Mouse (Mus musculus) hindbrain, embryonic 12.5 days (tissue): ENCODE measurements around the gene Snx27. TPM values are rescaled to one million over a fixed set of nuclear protein-coding genes. Genes with fewer than 3 reads are reported as not detected.

Experiments
- ATAC-seq: fragments of 200-750 bp; cut with Nextera tagmentation; 2 replicates; pipeline ENCODE4 v1.8.0; 2017; ENCODE audit warnings: moderate TSS enrichment; ENCODE audit not compliant: low FRiP score
- H3K27ac ChIP-seq: fragments of 300-500 bp; sonication (generic); 2 replicates; pipeline ENCODE4 v1.5.1; 2016; ENCODE audit warnings: mild to moderate bottlenecking
- H3K27me3 ChIP-seq: fragments of 300-500 bp; sonication (generic); 2 replicates; pipeline ENCODE4 v1.6.1; 2016; ENCODE audit warnings: mild to moderate bottlenecking
- H3K36me3 ChIP-seq: fragments of 300-500 bp; sonication (generic); 2 replicates; pipeline ENCODE4 v1.6.1; 2016; ENCODE audit warnings: mild to moderate bottlenecking
- H3K4me1 ChIP-seq: fragments of 300-500 bp; sonication (generic); 2 replicates; pipeline ENCODE4 v1.6.1; 2016
- H3K4me2 ChIP-seq: fragments of 300-500 bp; sonication (generic); replicated peaks from 2 replicates; pipeline ENCODE4 v1.6.1; 2016; ENCODE audit warnings: mild to moderate bottlenecking
- H3K4me3 ChIP-seq: fragments of 300-500 bp; sonication (generic); 2 replicates; pipeline ENCODE4 v1.5.1; 2016; ENCODE audit warnings: mild to moderate bottlenecking
- H3K9ac ChIP-seq: fragments of 300-500 bp; sonication (generic); 2 replicates; pipeline ENCODE4 v1.6.1; 2016; ENCODE audit warnings: mild to moderate bottlenecking, moderate library complexity
- H3K9me3 ChIP-seq: fragments of 300-500 bp; sonication (generic); replicated peaks from 2 replicates; pipeline ENCODE4 v1.6.1; 2016; ENCODE audit warnings: mild to moderate bottlenecking
- WGBS: fragments of 180-500 bp; shearing (Covaris S2); methylation state at CpG from one replicate; pipeline ENCODE4 v1.1.7; 2016; 5-methylcytosine and 5-hydroxymethylcytosine counted together
- polyA plus RNA-seq: library from polyadenylated mRNA; unstranded; fragments of >200 nt; fragmentation: Nextera tagmentation; extraction: Ambion mirVana; gene quantifications from 2 replicates; pipeline ENCODE4 v1.2.1, GENCODE M21; 2016

The Snx27 gene
- polyA plus RNA-seq, 1 experiment from 2014 or later = 73.3 TPM

DNA sequence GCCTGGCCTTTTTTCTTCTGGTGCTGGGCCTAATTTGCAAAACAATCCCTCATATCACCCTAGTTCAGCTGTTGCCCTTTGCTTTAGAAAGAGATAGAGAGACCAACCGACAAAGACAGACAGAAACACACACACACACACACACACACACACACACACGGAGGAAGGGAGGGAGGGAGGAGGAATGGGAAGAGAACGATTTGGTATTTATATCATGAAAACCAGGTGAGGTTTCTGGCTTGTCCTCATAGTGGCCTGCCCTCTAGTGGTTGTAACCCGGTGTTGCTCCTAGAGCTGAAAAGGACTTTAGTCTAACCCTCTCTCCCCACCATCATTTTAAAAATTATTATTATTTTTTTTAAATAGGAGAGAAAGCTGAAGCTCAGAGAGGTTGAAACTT, 19.4 kb upstream of the Snx27 start:
- ATAC-seq = no peak; the same call in 1 of the 2 replicates
- Histone ChIP-seq H3K4me2 (no peak overlapping the region), H3K27me3 (no peaks in the 10 kb centered on the region), H3K27ac (no peak overlapping the region), H3K9ac (no peak overlapping the region), H3K4me3 (no peak overlapping the region), H3K36me3 (no peaks in the 10 kb centered on the region), H3K9me3 (no peaks in the 10 kb centered on the region), H3K4me1 (no peaks in the 10 kb centered on the region)
- whole genome bisulfite sequencing = 1% methylated on average over 4 of the region's 4 CpGs

DNA sequence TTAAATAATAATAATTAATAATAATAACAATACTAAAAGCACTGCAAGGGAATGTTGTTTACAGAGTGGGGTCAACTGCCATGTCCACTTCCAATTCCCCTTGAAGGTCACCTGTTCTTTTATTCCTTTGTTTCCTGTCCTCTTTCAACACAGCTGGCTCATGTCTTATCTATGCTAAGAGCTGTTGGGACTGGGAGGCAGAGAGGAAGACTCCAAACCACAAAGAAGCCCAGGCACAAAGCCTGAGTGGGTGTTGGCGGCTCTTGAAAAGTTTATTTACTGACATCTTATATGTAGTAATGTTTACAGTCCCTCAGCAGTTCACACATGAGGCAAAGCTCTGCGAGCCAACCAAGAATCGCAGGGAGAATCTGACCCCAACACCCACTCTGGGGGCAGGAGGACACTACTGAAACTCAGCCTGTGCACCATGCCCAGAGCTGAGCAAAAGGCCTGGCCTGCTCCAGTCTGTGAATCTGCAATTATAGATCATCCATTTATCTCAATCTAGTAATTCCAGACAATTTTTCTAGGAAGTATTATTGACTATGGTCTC, 14.8 kb upstream of the Snx27 start:
- no peaks in the 10 kb centered on the region for H3K9me3 ChIP-seq
- ATAC-seq = no peak
- no peaks in the 10 kb centered on the region for H3K36me3 ChIP-seq
- WGBS = 73% methylated on average over 3 of the region's 3 CpGs
- no peak overlapping the region for H3K27ac ChIP-seq
- H3K4me2 ChIP-seq = no peak overlapping the region
- H3K4me1 ChIP-seq = no peaks in the 10 kb centered on the region
- H3K27me3 ChIP-seq = no peaks in the 10 kb centered on the region
- H3K9ac ChIP-seq = no peak overlapping the region
- no peak overlapping the region for H3K4me3 ChIP-seq

DNA sequence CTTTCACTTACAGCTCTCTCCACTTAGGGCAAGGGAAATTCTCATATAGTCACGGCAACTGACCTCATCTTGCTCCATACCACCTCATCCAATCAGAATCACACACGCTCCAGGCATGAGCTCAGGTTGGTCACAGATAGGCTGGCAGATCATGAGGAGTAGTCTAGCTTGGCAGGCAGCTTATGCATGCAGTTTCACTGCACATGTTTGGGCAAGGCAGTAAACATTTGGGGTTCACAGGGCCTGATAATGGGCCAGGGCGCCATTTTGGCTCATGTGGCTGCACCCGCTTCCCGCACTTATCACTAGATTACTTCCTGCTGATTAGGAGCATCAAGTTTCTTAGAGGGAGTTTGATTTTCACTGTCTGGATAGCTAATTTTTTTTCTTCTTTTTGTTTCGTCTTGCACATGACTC, 13.4 kb upstream of the Snx27 start:
- no peak overlapping the region for H3K4me3 ChIP-seq
- H3K4me1 ChIP-seq = no peaks in the 10 kb centered on the region
- no peaks in the 10 kb centered on the region for H3K27me3 ChIP-seq
- H3K9ac ChIP-seq = no peak overlapping the region
- no peak overlapping the region for H3K4me2 ChIP-seq
- H3K36me3 ChIP-seq = no peaks in the 10 kb centered on the region
- H3K27ac ChIP-seq = no peak overlapping the region
- H3K9me3 ChIP-seq = no peaks in the 10 kb centered on the region
- no peak for ATAC-seq
- 87% methylated on average over 6 of the region's 6 CpGs for WGBS

- Histone ChIP-seq H3K27me3 (no peaks in the 10 kb centered on the region), H3K9me3 (no peaks in the 10 kb centered on the region), H3K4me2 (no peak overlapping the region), H3K9ac (no peak overlapping the region), H3K4me3 (no peak overlapping the region), H3K4me1 (no peaks in the 10 kb centered on the region), H3K27ac (no peak overlapping the region), H3K36me3 (no peaks in the 10 kb centered on the region)
- ATAC-seq = no peak
- WGBS = 80% methylated on average over 5 of the region's 5 CpGs
Observed at GRCm38 (mm10) chr3:94591066-94591465, 8.6 kb upstream of the Snx27 start.

GRCm38 (mm10) chr3:94587962-94588361, 5.4 kb upstream of the Snx27 start:
- H3K4me1 ChIP-seq = no peaks in the 10 kb centered on the region
- H3K36me3 ChIP-seq = no peaks in the 10 kb centered on the region
- 80% methylated on average over 5 of the region's 5 CpGs for WGBS
- H3K27me3 ChIP-seq = no peaks in the 10 kb centered on the region
- no peak for ATAC-seq
- no peak overlapping the region for H3K4me2 ChIP-seq
- H3K9ac ChIP-seq = no peak overlapping the region
- H3K27ac ChIP-seq = no peak overlapping the region
- no peaks in the 10 kb centered on the region for H3K9me3 ChIP-seq
- no peak overlapping the region for H3K4me3 ChIP-seq

- peak overlapping the region; percentile 82; the same call in 1 of the 2 replicates for H3K4me3 ChIP-seq
- ATAC-seq = no peak
- peaks cover 19% of the 10 kb centered on the region for H3K4me1 ChIP-seq
- WGBS = 71% methylated on average over 7 of the region's 7 CpGs
- H3K9ac ChIP-seq = no peak overlapping the region
- no peak overlapping the region for H3K27ac ChIP-seq
- no peak overlapping the region for H3K4me2 ChIP-seq
- no peaks in the 10 kb centered on the region for H3K36me3 ChIP-seq
- H3K27me3 ChIP-seq = no peaks in the 10 kb centered on the region
- no peaks in the 10 kb centered on the region for H3K9me3 ChIP-seq
Observed at GRCm38 (mm10) chr3:94582944-94583343, 428 bp upstream of the Snx27 start.

GRCm38 (mm10) chr3:94581793-94582455, 592 bp downstream of the Snx27 start:
- Histone ChIP-seq H3K27me3 (no peaks in the 10 kb centered on the region), H3K4me3 (peak overlapping the region; percentile 82), H3K4me2 (peak overlapping the region; percentile 93), H3K36me3 (no peaks in the 10 kb centered on the region), H3K27ac (peak overlapping the region; percentile 91), H3K4me1 (peaks cover 19% of the 10 kb centered on the region), H3K9ac (peak overlapping the region; percentile 90), H3K9me3 (no peaks in the 10 kb centered on the region)
- ATAC-seq = peak; percentile 85
- WGBS = under 1% methylated on average over 45 of the region's 48 CpGs

DNA sequence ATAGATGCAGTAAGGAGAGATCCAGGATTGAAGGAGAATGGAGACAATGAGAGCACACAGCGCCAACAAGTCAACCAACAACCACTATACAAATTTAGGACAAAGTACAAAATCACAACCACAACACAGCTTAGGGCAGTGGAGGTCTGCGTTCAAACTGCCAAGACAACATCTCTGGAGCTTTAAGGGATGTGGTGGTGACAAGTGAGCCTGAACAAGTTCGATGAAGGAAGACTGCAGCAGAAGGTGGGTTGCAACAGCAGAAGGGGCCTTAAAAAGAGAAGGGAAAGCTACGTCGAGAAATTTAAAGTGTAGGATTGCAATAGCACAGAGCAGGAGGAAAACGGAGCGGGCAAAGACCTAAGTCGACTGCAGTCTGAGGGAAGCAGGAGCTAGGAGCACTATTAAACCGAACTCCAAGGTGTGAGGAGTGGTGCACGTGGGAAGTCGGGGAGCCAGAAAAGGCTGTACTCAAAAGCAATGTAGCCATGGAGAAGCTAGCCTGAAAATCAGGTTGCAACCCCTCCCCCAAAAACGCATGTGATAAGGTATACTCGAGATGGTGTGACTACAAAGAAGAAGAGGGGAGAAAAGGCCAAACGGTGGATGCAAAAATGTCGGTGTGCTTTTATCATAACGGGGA, 1.3 kb downstream of the Snx27 start:
- no peak for ATAC-seq
- Histone ChIP-seq H3K4me2 (peak overlapping the region; percentile 93), H3K27me3 (no peaks in the 10 kb centered on the region), H3K4me1 (peaks cover 19% of the 10 kb centered on the region), H3K9me3 (no peaks in the 10 kb centered on the region), H3K9ac (peak overlapping the region; percentile 90), H3K27ac (peak overlapping the region; percentile 91; the same call in 1 of the 2 replicates), H3K4me3 (peak overlapping the region; percentile 82), H3K36me3 (no peaks in the 10 kb centered on the region)
- WGBS = 2% methylated on average over 16 of the region's 16 CpGs

GRCm38 (mm10) chr3:94574506-94574905, 8.0 kb downstream of the Snx27 start:
- H3K9me3 ChIP-seq = no peaks in the 10 kb centered on the region
- no peak overlapping the region for H3K4me3 ChIP-seq
- 88% methylated on average over 6 of the region's 6 CpGs for WGBS
- no peak overlapping the region for H3K27ac ChIP-seq
- no peak for ATAC-seq
- no peaks in the 10 kb centered on the region for H3K27me3 ChIP-seq
- H3K4me2 ChIP-seq = no peak overlapping the region
- H3K36me3 ChIP-seq = no peaks in the 10 kb centered on the region
- peaks cover 7% of the 10 kb centered on the region for H3K4me1 ChIP-seq
- H3K9ac ChIP-seq = no peak overlapping the region

GRCm38 (mm10) chr3:94567242-94567641, 15.3 kb downstream of the Snx27 start:
- no peak for ATAC-seq
- no peaks in the 10 kb centered on the region for H3K9me3 ChIP-seq
- no peaks in the 10 kb centered on the region for H3K36me3 ChIP-seq
- 0 out of 2 replicates have a peak, but pooled peaks cover 4% of the 10 kb centered on the region for H3K4me1 ChIP-seq
- no peak overlapping the region for H3K27ac ChIP-seq
- no peak overlapping the region for H3K4me2 ChIP-seq
- no peak overlapping the region for H3K9ac ChIP-seq
- 72% methylated on average over 2 of the region's 2 CpGs for WGBS
- no peak overlapping the region for H3K4me3 ChIP-seq
- no peaks in the 10 kb centered on the region for H3K27me3 ChIP-seq

DNA sequence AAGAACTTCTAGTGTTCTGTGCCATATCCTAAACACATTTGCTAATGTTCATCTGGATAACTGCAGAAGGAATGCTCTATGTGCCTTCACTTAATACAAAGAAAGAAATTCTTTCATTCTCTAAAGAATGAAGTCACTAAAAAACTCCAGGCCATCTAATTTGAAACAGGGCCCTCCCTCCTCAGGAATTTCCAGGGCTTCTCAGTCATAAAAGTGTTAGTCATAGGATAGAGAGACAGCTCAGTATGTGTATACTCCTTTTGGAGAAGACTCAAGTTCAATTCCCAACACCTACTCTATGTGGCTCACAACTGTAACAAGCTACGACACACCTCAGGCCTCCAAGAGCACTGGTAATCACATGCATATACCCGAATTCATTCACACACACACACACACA, 17.0 kb downstream of the Snx27 start:
- H3K9me3 ChIP-seq = no peaks in the 10 kb centered on the region
- ATAC-seq = no peak
- H3K4me3 ChIP-seq = no peak overlapping the region
- peaks cover 5% of the 10 kb centered on the region; the same call in 1 of the 2 replicates for H3K36me3 ChIP-seq
- H3K9ac ChIP-seq = no peak overlapping the region
- H3K27me3 ChIP-seq = no peaks in the 10 kb centered on the region
- 75% methylated on average over 2 of the region's 2 CpGs for WGBS
- no peak overlapping the region for H3K4me2 ChIP-seq
- H3K4me1 ChIP-seq = 0 out of 2 replicates have a peak, but pooled peaks cover 4% of the 10 kb centered on the region
- H3K27ac ChIP-seq = no peak overlapping the region

- no peak for ATAC-seq
- WGBS = 67% methylated on average over 3 of the region's 3 CpGs
- H3K4me2 ChIP-seq = no peak overlapping the region
Observed at GRCm38 (mm10) chr3:94565127-94565526, 17.4 kb downstream of the Snx27 start.

More at GRCm38 (mm10) chr3:94565127-94565526, 17.4 kb downstream of the Snx27 start:
- Histone ChIP-seq H3K9ac (no peak overlapping the region), H3K4me3 (no peak overlapping the region), H3K4me1 (0 out of 2 replicates have a peak, but pooled peaks cover 4% of the 10 kb centered on the region), H3K36me3 (peaks cover 6% of the 10 kb centered on the region), H3K9me3 (no peaks in the 10 kb centered on the region), H3K27ac (no peak overlapping the region), H3K27me3 (no peaks in the 10 kb centered on the region)
